Mouse (Mus musculus) liver, embryonic 12.5 days (tissue): Measurements from ENCODE around the gene Dhx30. TPM values are rescaled to one million over a fixed set of nuclear protein-coding genes. Genes with fewer than 3 reads are reported as not detected.

ENCODE experiments used
- ATAC-seq: fragments of 200-750 bp; cut with Nextera tagmentation; 2 replicates; pipeline ENCODE4 v1.8.0; 2017; ENCODE audit warnings: moderate number of reproducible peaks, mild to moderate bottlenecking, moderate library complexity
- H3K27ac ChIP-seq: fragments of 300-500 bp; sonication (generic); 2 replicates; pipeline ENCODE4 v1.5.1; 2016; ENCODE audit warnings: mild to moderate bottlenecking
- H3K27me3 ChIP-seq: fragments of 300-500 bp; sonication (generic); replicated peaks from 2 replicates; pipeline ENCODE4 v1.6.1; 2016; ENCODE audit warnings: mild to moderate bottlenecking, moderate library complexity
- H3K36me3 ChIP-seq: fragments of 300-500 bp; sonication (generic); 2 replicates; pipeline ENCODE4 v1.6.1; 2016; ENCODE audit warnings: mild to moderate bottlenecking, moderate library complexity
- H3K4me1 ChIP-seq: fragments of 300-500 bp; sonication (generic); 2 replicates; pipeline ENCODE4 v1.6.1; 2016
- H3K4me2 ChIP-seq: fragments of 300-500 bp; sonication (generic); 2 replicates; pipeline ENCODE4 v1.6.1; 2016; ENCODE audit warnings: mild to moderate bottlenecking, moderate library complexity
- H3K4me3 ChIP-seq: fragments of 300-500 bp; sonication (generic); 2 replicates; pipeline ENCODE4 v1.5.1; 2016; ENCODE audit warnings: mild to moderate bottlenecking, moderate library complexity
- H3K9ac ChIP-seq: fragments of 300-500 bp; sonication (generic); 2 replicates; pipeline ENCODE4 v1.6.1; 2016; ENCODE audit warnings: mild to moderate bottlenecking, moderate library complexity
- H3K9me3 ChIP-seq: fragments of 300-500 bp; sonication (generic); replicated peaks from 2 replicates; pipeline ENCODE4 v1.6.1; 2016; ENCODE audit warnings: mild to moderate bottlenecking, moderate library complexity
- WGBS: fragments of 180-500 bp; shearing (Covaris S2); methylation state at CpG from one replicate; pipeline ENCODE4 v1.1.7; 2016; ENCODE audit not compliant: insufficient replicate concordance; 5-methylcytosine and 5-hydroxymethylcytosine counted together
- polyA plus RNA-seq: library from polyadenylated mRNA; unstranded; fragments of >200 nt; fragmentation: Nextera tagmentation; extraction: Ambion mirVana; gene quantifications from 2 replicates; pipeline ENCODE4 v1.2.1, GENCODE M21; 2016

Dhx30 gene
- polyA plus RNA-seq, 1 experiment from 2014 or later = 65.2 TPM

GRCm38 (mm10) chr9:110035091-110035490 is 82.5 kb downstream of the Dhx30 start:
- no peaks in the 10 kb centered on the region for H3K4me1 ChIP-seq
- H3K36me3 ChIP-seq = peaks cover 38% of the 10 kb centered on the region
- 72% methylated on average over 4 of the region's 4 CpGs for WGBS
- H3K9ac ChIP-seq = no peak overlapping the region
- H3K27me3 ChIP-seq = no peaks in the 10 kb centered on the region
- no peak overlapping the region for H3K27ac ChIP-seq
- no peak overlapping the region for H3K4me2 ChIP-seq
- H3K4me3 ChIP-seq = no peak overlapping the region
- ATAC-seq = no peak
- H3K9me3 ChIP-seq = no peaks in the 10 kb centered on the region

Other genes starting within 250 kb of the Dhx30 start
- 34.9 and 36.4 TPM in 2 replicates for gene Cdc25a, start 242.3 kb downstream of the Dhx30 start, polyA plus RNA-seq
- 18.6 and 19.1 TPM in 2 replicates for gene Map4, start 186.4 kb downstream of the Dhx30 start, polyA plus RNA-seq
- 69.2 and 71.6 TPM in 2 replicates for gene Smarcc1, start 122 bp downstream of the Dhx30 start, polyA plus RNA-seq
- gene Cspg5, start 126.0 kb upstream of the Dhx30 start, polyA plus RNA-seq = 0.19 and 0.31 TPM in 2 replicates
- gene Elp6, start 187.3 kb upstream of the Dhx30 start, polyA plus RNA-seq = 14.1 and 16.5 TPM in 2 replicates
- gene Scap, start 215.5 kb upstream of the Dhx30 start, polyA plus RNA-seq = 28.6 and 28.7 TPM in 2 replicates